Mouse (Mus musculus): Measurements from ENCODE around the gene Slc1a3.

Gene Slc1a3

DNA sequence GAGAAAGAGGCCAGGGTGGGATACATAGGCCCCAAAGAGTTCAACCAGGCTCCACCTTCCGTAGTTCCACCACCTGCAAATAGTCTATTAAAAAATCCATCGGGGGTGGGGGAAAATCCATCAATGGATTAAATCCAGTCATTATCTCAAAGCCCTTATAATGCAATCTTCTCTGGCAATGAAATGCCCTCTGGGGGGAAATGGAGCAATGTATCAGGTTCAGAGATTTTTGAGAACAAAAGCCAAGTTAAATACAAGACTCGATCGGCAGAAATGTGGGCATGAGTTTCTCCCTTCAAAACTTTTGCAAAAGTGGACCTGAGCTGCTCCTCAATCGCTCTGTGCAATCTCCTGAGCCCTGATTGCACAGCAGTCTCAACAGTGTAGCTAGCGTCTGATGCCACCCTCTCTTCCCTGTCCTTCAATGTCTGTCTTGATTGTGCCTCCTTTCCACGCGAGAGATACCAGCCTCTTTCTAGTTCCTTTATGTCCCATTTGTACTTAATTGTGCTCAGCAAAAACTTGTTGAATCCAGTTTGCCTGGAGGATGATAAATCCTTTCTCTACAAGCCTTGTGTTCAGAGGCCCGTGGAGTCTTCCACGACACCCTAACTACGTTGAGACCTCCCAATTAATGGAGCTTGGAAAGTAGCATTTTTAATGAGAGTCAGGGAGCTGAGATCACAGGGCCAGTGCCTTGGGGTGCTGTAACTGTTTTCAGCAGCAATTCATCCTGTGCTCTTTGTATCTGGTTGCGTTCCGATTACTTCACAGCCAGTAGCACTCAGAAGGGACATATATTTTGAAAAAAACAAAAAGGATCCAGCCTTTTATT lies 109.0 kb downstream of the Slc1a3 start:
- no peak for DNase-seq

DNA sequence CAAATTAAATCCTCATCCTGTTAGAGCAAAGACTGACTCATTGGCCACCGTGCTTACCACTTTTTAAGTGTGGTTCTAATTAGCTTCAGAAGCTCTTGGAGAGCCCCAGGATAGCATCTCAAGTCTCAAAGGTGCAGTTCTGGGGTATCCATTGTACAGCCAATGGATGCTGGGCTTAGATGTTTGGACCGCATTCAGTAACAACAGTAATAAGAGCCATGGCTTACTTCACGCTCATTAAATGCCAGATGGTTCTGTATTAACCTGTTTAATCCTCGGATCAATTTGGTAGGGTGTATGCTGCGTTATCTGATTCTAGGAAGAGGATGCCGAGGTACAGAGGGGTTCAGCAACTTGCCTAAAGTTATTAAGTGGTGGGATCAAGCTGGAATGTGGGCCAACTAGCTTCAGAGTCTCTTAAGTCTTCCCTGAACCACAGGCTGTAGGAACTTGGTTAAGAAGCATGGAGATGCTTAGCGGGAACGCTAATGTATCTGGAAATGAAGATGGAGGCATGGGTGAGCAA lies 114.1 kb downstream of the Slc1a3 start:
- DNase-seq, result no peak

DNA sequence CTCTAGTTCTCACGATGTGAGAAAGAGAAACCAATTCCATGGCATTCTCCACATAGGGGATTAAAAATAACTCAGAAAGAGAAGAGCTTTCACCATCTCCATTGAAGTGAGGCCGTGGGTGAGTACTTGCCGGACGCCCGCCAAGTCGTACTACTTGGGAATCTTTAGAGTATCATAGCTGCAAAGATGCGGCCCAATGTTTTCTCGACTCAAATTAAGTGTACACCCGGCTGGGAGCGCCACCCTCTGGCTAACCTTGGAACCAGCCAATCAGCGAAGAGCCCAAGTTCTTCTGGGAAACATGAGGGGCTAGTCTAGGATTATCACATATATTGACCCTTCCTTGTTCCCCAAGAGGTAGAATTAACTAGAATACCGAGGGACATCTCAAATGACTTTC lies 115.3 kb downstream of the Slc1a3 start:
- DNase-seq, result no peak

DNA sequence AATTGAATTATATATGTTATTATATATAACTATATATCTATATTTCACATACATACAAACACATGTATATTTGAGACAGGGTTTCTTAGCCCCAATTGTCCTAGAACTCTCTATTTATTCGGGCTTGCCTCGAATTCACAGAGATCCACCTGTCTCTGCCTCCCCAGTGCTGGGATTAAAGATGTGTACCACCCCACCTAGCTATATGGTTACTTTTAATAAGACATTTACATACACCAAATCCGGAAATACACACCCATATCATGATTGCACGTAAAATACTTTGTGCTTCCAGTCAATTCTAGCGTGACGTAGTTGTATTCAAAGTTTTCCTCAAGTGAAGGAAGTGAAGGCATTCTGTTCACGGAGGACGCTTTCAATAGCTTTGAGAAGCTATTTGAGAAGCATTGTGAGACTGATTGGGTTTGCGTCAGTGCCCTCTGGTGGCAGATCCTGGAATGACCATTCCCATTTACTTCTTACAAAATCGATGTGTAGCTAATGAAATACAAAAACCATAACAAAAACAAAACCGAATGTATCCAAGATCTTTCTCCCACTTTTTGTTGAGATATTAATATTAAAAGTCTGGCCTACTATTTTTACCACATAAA lies 121.0 kb downstream of the Slc1a3 start:
- peak; percentile 82 for DNase-seq

DNA sequence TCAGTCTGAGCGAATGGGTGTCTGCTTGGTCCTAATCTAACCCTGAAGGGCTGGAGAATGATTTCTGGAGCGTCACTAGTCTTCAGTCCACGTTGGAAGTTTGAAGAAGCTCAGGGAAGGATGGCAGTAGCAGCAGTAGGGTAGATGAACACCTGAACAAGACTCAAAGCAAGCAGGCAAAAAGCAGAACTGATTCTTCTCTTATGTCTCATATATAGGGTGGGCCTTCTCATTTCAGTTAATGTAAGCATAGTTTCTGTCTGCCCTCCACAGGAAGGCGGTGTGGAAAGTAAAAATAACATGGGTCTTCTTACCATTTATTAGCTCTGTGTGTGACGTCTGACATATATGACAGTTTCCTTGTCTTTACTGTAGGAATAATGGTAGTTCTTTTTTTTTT lies 122.5 kb downstream of the Slc1a3 start:
- DNase-seq, result no peak

GRCm38 (mm10) chr15:8586822-8587281 lies 123.7 kb downstream of the Slc1a3 start:
- peak; percentile 39 for DNase-seq

Data from embryo, embryonic 11 days (tissue).